ENCODE assay signal across 7 mouse cellular contexts in genomic region chr13:46418141-46418601, GRCm38 (mm10). TPM values are rescaled to one million over a fixed set of nuclear protein-coding genes. Genes with fewer than 3 reads are reported as not detected.
DNase-seq lines count a peak whose midpoint lies in the region; ATAC-seq lines count a peak whose summit lies in the region.

Gene Rbm24, plus strand, starts transcription at chr13:46418434.

- DNase-seq in ZHBTc4 (ENCODE audit: low read depth, low spot score): peak; percentile 75
- peak; percentile 12 for DNase-seq in cerebellum, adult 11 months
- DNase-seq in heart, postnatal 14 days: peak; percentile 77 to 79
- peak in 1 of 2 experiments; percentile 72 for DNase-seq in left cerebral cortex, postnatal 10 days (ENCODE audit: extremely low spot score in 1 of 2, low spot score in 2 of 2)
- peak; percentile 12 for DNase-seq in splenic B cell, adult 2 months (ENCODE audit: low read depth, low spot score)

- H3K9ac ChIP-seq in forebrain, embryonic 15.5 days (replicated peaks): peak within 1 kb of the TSS; percentile 76

- no peaks in the 10 kb centered on the region for H3K36me3 ChIP-seq in forebrain, embryonic 15.5 days
- no peaks in the 10 kb centered on the region for H3K36me3 ChIP-seq in splenic B cell, adult 2 months (ENCODE audit: control insufficient read depth, insufficient read depth, low read length, poor library complexity, severe bottlenecking)

- under 1% methylated on average over 39 of the region's 41 CpGs for WGBS in forebrain, embryonic 15.5 days

- peak within 1 kb of the TSS; percentile 99 for H3K4me2 ChIP-seq in forebrain, embryonic 15.5 days (replicated peaks)

- H3K4me3 ChIP-seq in forebrain, embryonic 15.5 days: peak within 1 kb of the TSS; percentile 74

- H3K27ac ChIP-seq in forebrain, embryonic 15.5 days (replicated peaks): peak within 1 kb of the TSS; percentile 43

- no peaks in the 10 kb centered on the region for H3K9me3 ChIP-seq in forebrain, embryonic 15.5 days

- ATAC-seq in forebrain, embryonic 15.5 days (replicated peaks): peak; percentile 74
- peak; percentile 39 for ATAC-seq in megakaryocyte progenitor cell, adult 5-6 weeks (replicated peaks; ENCODE audit: poor library complexity)

- H3K4me1 ChIP-seq in forebrain, embryonic 15.5 days: peaks cover 11% of the 10 kb centered on the region; the same call in 1 of the 2 replicates

- H3K27me3 ChIP-seq in forebrain, embryonic 15.5 days: no peaks in the 10 kb centered on the region
- no peaks in the 10 kb centered on the region; the same call in 1 of the 2 replicates for H3K27me3 ChIP-seq in splenic B cell, adult 2 months (ENCODE audit: control insufficient read depth, insufficient read depth, low read length, poor library complexity, severe bottlenecking)

- intact Hi-C loops in heart, postnatal 14 days (cut with DNase I): no loop called here
- intact Hi-C loops in left cerebral cortex, postnatal 10 days (cut with DNase I): loop anchor here (5.0 kb wide), 2 partner anchors 56 to 249 kb away; partner anchors contain the start of gene Fam8a1

RNA-seq across cellular contexts. Expression of gene Rbm24, which starts in this region (rescaled TPM):
- polyA plus RNA-seq in forebrain, embryonic 15.5 days (2015; fragmentation: Nextera tagmentation; extraction: Ambion mirVana): 9.4 and 9.7 TPM in 2 replicates
- total RNA-seq in heart, postnatal 14 days (2021): 100 to 1,000 TPM; 223 to 227 TPM
- 10 to 100 TPM; 26.7 to 29.5 TPM for total RNA-seq in left cerebral cortex, postnatal 10 days (2021)
- total RNA-seq in megakaryocyte progenitor cell, adult 5-6 weeks (2015): not detected in 2 replicates
- total RNA-seq in megakaryocyte progenitor cell, adult 5-6 weeks (2017): not detected in 2 replicates

Comparison
In these comparisons a context has a peak if more than half of its experiments do, and no peak if none do; other contexts are left out.
1. RNA of gene Rbm24 (total RNA-seq): 223 to 227 TPM in heart, postnatal 14 days and 26.7 to 29.5 TPM in left cerebral cortex, postnatal 10 days; not detected in megakaryocyte progenitor cell, adult 5-6 weeks; every median in the first group is over 10 times any median in the second.
2. RNA of gene Rbm24 (total RNA-seq): 223 to 227 TPM in heart, postnatal 14 days; 26.7 to 29.5 TPM in left cerebral cortex, postnatal 10 days; every median in the first group is over 4 times any median in the second.
3. Peak in ATAC-seq in megakaryocyte progenitor cell, adult 5-6 weeks; RNA of the gene not detected or under 1 TPM.